Mouse (Mus musculus) embryo, embryonic 11 days (tissue): Measurements from ENCODE around the gene Ptprn2.

Source experiments
- DNase-seq: peaks from one replicate; pipeline ENCODE4 v3.0.0-alpha.2; 2015

Gene Ptprn2

DNA sequence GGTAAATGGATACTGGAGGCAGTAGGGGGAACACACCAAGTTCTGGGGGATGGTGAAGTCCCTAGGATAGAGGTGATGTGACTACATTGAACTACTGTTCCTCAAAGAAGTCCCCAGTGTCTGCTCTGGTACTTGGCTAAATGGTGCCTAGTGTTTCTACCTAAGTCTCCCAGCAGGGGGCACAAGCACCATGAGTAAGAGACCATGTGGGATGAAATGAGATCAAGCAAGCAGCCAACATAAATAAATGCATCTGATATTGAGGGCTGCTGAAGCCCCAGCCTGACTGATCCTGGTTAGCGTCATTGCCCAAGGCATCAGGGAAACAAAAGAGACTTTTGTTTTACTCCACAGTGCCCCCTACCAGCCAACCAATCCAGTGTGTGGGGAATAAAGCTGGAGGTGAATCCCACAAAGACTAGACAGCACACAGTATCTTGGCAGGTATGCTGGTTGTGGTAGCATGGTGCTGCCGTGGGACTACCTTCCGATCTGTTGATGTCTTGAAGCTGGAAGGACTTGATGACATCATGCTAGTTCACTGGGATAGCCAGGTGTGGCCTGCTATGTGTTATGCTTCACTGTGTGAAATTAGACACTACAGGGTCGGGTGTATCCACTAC lies 163.2 kb downstream of the Ptprn2 start:
- peak; percentile 75 for DNase-seq

DNA sequence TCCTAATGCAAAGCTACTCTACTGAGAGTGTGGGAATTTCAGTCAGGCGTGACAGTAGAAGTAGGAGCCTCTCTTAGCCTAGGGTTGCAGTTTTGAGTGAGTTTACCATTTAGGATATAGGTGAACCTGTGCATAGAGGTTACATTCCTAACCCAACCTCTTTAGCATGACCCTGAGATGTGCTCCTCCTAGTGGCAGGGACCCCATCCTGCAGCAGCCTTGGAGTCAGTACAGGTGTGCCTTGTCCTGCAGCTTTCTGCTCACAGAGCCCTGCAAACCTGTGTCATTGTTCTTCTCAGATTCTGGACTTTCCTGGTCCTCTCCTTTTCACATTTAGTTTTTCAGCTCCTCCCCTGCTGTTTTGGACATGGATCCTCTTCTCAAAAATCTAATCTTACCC lies 168.2 kb downstream of the Ptprn2 start:
- DNase-seq: no peak

DNA sequence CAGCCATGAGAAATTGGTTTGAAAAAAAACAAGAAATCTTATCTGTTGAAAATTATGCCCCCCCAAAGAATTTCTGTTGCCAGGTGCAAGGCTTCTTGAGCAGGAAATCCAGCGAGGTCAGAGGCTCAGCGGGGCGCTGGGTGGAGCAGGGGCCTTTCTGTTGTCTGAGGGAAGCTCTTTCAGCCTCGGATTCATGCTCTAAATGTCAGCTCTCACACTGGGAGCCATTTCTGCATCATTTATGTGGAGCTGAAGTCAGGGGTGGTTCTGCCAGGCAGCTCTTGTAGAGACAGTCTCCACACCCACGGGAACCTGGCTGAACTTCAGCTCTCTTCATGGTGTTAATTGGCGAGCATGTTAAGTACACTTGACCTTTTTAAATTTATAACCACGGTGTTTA lies 174.6 kb downstream of the Ptprn2 start:
- peak; percentile 17 for DNase-seq

DNA sequence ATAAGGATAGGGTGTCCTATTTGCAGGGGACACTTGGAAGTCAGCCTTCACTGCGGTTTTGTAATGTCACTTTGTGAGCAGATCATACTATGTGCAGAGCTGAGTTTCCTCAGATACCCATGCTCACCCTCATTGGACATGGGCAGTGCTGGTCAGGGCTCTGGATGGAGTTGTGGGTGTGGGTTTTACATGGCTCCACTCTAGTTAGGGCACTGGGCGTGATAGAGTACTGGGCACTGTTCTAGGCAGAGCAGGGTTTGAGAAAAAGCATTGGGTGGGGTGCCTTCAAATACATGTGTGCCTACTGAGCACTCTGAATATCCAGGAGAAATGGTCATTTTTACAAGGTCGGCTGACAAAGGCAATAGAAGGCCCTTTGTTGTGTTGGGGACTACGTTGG lies 175.5 kb downstream of the Ptprn2 start:
- no peak for DNase-seq

DNA sequence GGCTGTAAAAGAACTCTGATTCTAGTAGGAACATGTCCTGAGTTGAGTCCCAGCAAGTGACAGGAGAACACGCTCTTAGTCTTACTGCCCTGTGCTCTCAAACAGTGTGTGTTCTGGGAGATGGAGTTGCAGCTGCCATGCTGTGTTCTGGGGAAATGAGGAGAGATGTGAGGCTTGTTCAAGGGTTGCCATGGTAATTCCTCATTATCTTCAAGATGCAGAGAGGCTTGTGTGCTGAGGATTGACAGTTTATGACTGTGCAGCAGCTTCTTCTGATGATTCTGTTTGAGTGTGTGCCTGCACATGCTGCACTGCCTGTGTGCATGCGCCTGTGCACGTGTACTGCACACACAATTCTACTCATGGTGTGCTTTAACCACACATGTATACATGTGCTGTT lies 192.2 kb downstream of the Ptprn2 start:
- peak; percentile 33 for DNase-seq

DNA sequence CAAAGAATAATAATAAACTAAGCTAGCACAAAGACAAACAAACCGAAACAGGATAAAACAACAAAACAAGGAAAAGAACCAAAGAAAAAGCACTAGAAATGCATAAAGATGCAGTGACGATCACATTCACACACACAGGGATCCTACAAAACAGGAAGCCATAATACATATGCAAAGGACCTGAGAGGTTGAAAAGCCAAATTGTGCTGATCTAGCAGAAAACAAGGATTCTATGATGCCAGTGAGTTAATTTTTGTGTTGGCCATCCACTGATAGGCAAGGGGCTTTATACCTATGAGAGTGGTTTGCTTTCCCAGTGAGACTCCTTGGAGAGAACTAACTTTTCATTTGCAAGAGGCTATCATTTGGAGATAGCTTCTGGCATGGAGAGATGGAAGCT lies 204.3 kb downstream of the Ptprn2 start:
- DNase-seq: no peak

DNA sequence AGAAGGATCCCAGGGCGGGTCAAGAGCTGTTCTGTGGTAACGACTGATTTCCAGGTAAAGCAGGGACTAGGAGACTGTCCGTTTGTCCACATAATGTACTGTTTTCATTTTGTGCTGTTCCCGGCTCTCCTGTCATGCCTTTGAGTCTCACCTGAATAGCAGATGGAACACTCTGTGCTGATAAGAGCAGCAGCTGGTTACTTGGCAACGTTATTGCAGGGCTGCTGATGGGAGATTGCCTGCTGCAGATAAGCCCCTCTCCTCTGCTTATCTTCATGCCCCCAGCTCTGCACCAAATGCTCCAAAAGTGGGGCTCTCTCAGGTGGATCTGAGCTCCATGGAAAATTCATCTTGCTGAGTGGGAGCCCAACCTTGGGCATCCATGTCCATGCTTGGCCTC lies 224.0 kb downstream of the Ptprn2 start:
- DNase-seq: no peak

DNA sequence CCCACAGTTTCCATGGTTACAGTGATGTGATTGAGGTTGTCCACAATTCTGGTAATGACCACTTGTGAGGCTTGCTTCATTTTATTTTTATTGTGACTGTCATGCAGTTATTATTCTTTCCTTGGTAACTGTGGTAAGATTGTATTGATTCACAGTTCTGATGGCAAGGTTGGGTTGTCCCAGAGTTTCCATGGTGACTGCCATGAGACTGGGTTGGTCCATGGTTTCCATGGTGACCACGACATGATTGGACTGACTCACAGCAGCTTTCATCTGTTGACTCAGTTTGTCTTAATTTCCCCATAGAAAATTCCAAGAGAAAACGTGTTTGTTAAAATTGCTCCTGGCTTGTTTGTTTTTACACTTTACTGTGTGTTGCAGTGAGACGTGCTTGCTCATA lies 225.2 kb downstream of the Ptprn2 start:
- no peak for DNase-seq

DNA sequence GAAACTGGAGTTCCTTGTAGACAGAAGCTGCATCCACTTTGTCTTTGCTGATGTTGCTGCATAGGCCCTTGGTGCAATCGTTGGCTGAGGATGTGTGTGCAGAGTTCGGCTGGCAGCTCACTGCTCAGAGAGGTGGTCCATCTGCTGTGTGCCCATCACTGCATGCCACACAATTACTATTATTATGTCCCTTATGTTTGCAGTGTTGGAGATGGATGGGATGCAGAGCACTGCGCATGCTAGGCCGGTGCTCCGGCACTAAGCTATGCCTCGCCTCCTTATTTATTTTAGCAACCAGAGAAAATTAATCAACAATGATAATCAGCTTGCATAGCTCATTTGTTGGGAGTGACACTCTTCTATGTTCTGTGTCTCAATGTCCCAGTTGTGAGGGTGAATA lies 225.6 kb downstream of the Ptprn2 start:
- DNase-seq: no peak

DNA sequence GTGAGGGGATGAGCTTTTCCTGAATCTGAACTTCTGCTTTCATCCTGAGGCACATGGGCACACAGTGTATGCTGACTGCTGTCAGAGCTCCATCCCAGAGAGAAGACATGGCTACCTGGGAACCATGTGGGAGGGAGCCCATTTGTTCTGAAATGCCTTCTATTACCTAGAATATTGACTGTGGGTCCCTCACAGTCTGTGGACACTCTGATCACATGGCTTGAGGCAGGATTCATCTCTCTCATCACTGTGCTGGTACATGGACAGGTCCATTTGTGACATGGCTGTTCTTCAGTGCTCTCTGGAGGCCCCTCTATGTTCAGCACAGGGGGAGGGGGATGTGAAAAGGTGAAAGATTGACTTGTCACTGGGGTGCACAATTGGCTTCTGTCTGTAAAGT lies 227.6 kb downstream of the Ptprn2 start:
- DNase-seq: no peak

DNA sequence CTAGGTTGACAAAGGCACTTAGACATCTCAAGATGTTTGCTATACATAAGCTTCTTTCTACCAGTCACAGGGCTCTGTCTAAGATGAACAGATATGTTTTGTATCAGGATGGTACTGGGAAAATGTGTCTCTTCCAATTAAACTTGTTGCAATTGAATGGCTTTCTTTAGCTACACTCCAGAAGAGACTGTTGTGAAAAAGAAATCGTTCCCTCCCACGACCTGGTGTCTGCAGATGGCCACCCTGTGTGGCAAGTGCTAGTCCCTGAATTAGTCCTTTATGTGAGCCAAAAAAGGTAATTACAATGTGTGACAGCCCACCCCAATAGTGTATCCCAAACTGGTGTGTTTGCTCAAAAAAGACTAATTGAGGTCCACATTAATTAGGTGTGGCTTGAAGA lies 235.5 kb downstream of the Ptprn2 start:
- no peak for DNase-seq

DNA sequence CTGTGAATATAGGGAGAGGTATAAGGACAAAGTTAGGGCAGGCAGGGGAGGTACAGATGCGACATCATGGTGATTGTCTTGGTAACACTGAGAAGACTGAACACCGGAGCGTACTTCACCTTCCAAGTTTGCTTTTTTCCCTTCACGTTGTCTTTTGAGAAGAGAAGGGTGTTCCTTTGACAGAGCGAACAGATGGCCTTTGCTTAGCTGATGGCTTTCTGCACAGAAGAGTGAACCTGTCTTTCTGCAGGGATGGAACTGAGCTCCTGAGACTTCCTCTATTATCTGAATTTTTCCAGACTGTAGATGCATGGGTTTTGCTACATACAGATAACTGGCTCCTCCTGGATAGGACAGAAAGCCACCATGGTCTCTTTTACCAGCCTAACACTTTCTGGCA lies 254.6 kb downstream of the Ptprn2 start:
- DNase-seq: no peak

DNA sequence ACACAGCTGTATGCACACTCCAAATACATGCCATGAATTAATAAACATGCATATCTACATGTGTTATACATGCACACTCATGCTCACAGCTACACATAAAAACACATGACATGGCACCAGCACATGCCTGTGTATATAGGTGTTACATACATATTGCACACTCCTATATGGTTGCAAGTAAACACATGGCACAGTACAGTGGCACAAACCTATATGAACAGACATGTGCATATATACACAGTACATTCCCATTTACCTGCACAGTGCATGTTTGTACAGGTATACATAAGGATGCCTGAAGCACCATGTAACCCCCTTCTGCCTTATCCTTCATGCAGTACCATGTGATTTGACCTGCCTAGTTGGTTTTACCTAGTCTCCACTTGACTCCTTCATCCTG lies 255.8 kb downstream of the Ptprn2 start:
- DNase-seq: no peak

DNA sequence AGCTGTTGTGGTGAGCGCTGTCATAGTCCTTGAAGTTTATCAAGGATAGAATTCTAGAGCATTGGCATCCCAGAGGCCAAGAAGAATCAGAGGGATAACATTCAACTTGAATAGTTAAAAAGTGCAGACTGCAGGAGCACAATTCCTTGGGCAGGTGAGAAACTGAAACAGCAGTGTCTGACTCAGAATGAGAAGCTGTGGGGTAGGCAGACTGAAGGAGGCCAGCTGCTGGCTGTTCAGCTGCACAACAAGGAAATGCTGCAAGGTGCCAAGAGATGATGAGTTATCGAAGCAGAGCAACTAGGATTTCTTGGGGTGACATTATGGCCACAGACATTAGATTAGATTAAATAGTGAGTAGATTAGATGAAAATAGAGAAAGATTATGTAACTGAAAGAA lies 260.9 kb downstream of the Ptprn2 start:
- no peak for DNase-seq

DNA sequence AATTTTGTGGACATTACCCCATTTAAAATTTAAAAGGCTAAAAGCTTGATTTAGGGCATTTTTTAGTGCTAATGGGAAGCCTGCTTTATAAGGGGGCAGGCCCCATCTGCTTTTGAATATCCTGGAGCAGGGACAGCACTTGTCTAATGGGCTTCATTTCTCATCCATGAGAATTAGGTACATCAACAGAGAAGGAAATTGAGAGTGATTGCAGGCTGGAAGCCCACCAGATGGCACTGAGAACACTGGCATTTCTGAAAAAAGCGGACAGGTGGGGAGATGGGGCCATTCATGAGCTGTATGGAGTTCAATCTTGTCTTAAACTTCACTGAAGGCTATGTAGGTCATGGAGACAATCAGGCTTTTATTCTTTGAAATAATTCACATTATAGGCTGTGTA lies 267.3 kb downstream of the Ptprn2 start:
- DNase-seq: no peak

DNA sequence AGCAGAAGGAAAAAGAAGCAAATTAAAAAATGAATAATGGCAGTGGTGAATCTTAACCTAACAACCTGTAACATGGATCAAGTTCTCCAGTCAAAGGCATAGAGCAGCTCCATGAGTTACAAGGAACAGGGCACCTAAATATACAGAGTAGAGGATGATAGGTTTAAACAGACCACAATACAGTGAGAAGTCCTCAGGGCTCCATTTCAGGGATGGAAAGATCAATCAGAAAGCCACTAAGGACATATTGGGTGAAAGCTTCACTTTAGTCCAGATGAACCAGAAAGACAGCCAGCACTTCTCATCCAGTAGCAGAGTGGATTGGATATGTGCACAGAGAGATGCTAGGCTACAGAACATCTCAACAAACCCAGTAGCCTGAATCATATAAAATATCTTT lies 278.4 kb downstream of the Ptprn2 start:
- no peak for DNase-seq

DNA sequence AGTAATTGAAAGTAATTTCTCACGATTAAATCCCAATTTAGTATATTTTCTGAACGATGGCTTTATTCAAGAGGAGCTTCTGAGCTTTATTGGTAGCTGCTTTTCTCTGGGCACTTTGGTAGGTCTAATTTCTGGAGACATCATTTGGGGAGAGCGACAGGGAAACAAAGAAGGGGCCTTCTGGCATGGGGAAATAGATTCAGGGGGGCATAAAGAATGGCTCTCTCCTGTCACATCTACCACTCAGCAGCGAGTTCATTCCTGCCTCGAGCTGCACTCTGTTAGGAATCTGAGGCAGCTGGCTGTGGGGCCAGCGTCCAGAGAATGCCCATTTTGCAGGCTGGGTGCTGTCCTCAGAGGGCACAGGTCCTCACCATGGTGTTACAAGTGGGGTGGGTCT lies 285.4 kb downstream of the Ptprn2 start:
- no peak for DNase-seq

DNA sequence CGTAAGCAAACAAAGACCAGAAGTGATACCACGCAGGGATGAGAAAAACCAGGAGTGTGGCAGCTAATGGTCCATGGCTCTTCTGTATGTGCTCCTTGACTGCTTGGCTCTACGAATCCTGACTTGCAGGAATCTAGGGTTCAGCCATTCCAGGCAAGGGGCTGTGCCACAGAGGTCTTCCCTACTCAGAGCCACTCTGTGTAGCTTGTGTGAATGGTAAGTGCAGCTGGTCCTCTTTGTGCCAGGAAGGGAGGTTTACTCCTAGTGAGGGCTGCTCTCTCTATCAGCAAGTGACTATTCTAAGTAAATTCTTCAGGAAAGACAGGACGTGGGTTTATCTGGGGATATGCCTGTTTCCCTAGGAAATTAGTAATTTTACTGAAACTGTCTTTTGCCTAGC lies 286.0 kb downstream of the Ptprn2 start:
- no peak for DNase-seq

DNA sequence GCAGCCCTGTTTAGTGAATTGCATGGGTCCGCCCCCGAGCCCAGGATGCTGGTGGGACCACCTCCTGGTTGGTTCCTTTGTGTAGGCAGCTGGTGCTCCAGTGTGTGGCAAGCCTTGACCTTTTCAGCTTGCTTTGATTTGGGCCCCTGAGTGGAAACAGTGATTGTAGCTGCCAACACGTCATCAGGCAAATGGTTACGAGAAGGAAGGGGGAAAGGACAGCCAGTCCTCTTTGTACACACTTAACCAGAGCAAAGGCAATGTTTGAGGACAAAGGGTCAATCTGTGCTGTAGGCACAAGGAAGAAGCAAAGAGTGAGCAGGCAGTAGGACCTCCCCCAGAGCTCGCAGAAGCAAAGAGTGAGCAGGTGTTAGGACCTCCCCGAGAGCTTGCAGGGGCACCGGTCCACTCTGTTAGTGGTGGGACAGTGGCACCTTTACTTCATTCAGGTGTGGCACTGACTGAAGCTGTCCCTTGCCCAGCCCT lies 286.6 kb downstream of the Ptprn2 start:
- peak; percentile 27 for DNase-seq

DNA sequence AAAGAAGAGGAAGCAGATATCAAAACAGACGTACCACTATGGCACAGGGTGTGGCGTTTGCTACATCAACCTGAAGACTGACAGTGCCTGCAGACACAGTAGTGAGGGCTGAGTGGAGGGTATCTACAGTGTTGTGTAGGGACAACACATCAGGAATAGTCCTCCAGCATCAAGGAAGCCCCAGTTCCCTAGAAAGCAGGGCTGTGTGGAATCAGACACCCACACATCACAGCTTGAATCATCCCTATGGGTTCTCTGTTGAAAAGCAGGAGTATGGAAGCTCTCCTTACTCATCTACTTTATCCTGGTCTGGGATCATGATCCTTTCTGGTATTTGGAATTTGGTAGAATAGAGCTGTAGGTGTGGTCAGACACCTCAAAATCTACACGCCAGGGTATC lies 287.8 kb downstream of the Ptprn2 start:
- no peak for DNase-seq

DNA sequence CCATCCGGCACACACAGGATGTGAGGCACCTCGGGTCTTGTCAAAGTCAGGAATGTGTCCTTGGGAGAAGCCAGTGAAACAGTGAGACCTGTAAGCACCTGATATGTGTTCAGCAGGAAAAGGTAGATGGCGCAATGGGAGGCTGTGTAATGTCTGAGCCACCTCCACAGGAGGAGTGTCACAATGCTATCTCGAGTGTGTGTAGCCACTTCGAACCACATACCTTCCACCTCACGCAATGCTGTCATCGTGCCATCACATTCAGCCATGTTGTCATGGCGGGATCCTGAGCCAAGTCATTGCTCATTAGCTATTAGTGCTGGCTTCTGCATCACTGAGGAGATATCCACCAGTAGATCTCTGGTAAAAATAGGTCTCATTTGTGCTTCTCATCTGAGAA lies 290.9 kb downstream of the Ptprn2 start:
- DNase-seq: no peak

DNA sequence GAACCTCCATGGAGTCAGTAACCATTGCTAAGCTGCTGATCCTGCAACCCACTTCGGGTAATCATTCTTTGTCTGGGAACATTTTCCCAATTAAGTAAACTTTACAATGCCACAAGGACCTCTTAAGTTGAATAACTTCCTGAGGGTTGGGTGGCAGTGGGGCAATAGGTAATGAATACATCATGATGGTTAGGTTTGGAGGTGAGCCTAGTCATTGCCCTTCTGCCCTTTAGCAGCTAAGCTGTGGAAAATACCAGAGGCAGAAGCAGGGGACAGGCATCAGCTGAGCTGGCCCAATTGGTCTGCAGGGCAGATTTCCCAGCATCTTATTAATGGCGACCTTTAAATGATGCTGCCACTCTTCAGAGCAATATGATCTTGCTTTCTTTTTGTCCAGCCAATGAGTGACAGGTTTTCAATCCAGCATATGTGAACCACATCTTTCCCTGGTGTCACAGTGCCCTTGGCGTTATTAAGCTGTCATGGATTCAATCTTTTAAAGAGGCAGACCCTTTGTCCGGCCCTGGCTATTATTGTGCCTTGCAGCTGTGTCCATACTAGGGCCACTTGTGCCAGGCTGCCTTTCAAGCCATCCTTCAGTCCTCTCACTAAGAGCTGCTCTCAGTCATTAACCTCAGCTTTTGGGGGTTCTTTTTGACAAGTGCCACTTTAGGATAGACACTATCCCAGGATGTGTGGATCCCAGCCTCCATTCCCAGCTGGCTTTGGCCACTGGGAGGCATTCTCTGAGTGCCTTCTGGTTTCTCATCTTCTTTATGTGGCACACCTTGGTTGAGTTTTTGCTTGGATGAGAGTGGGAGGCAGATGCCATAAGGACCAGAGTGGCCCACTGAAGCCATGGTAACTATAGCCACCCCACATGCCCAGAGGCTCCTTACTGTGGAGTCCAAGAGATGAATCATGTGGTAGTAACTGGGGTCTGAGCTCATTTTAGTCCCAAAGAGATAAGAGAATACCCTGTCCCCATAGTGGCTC lies 292.9 kb downstream of the Ptprn2 start:
- peak; percentile 15 for DNase-seq

DNA sequence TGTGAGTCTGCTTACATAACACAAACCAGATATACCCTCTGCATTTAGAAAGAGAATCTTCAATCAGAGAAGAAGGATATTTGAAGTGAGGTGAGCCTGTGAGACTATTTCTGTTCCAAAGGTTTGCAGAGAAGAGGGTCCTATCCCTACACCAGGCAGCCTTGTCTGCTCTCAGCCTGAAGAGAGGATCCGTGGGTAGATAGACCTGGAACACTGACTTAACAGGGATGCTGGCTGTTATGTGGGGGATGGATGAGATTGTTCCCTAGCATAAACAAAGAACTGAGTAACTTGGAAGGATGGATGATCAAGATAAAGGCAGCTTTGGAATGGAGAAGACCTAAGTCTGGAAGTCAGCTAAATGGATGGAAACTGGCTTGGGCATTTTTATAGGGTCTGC lies 294.9 kb downstream of the Ptprn2 start:
- DNase-seq: no peak

DNA sequence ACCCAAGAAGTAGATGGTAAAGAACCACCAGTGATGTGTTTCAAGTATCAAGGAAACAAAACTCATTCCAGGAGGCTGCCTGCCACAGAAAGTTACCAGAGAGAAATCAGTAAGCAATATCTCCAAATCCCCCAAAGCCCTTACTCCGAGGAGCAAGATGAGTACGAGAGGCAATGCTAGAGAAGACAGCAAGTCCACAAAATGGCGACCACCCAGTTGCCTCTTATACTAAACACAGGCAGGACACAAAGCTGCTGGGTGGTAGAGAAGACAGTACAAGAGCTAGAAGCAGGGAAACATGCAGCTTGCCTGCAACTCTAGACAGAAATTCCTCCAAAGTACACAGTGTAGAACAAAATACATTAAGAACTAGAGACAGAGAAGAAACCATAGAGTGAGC lies 300.2 kb downstream of the Ptprn2 start:
- no peak for DNase-seq
